9 mouse cellular contexts compared by ENCODE assay signal in genomic region chr2:149831459-149832245, GRCm38 (mm10). TPM values are rescaled to one million over a fixed set of nuclear protein-coding genes. Genes with fewer than 3 reads are reported as not detected.
A peak's percentile ranks its signal among the peaks of the same experiment; 100 is the strongest.
DNase-seq lines count a peak whose midpoint lies in the region; ATAC-seq and TF ChIP-seq lines count a peak whose summit lies in the region.
"Had no signal": no experiment of that assay in that cellular context is flagged by ENCODE, and none has a peak within 500 bp of the region (broad histone marks: within the 10 kb centered on the region; RNA-seq: fewer than 3 reads in every experiment).

No protein-coding gene starts in this region.

- no peak for ATAC-seq in embryonic facial prominence, embryonic 15.5 days (ENCODE audit: insufficient number of reproducible peaks, low FRiP score, low TSS enrichment, low read depth)
- peak; percentile 14; the same call in 1 of the 2 replicates for ATAC-seq in neural tube, embryonic 12.5 days (ENCODE audit: low FRiP score, low read depth)
- no peak for ATAC-seq in megakaryocyte-erythroid progenitor cell, adult 5-6 weeks (replicated peaks; ENCODE audit: low FRiP score, low TSS enrichment, poor library complexity, severe bottlenecking)

- peak overlapping the region; percentile 78 to 84 for H3K4me3 ChIP-seq in ES-E14 (ENCODE audit: insufficient read depth in 1 of 2, low read depth in 1 of 2, low read length in 2 of 2, poor library complexity in 1 of 2, severe bottlenecking in 1 of 2)
- H3K4me3 ChIP-seq in embryonic facial prominence, embryonic 15.5 days (replicated peaks): peak overlapping the region; percentile 44
- peak overlapping the region; percentile 57 for H3K4me3 ChIP-seq in neural tube, embryonic 12.5 days

- peak overlapping the region; percentile 90 for H3K4me2 ChIP-seq in embryonic facial prominence, embryonic 15.5 days (replicated peaks)
- H3K4me2 ChIP-seq in neural tube, embryonic 12.5 days (replicated peaks): peak overlapping the region; percentile 89

- in situ Hi-C loops in ES-E14 (cut with MboI; ENCODE audit: low sequenced_read_pairs in 2 of 2, unreplicated experiment in 2 of 2): no loop called here

- H3K27me3 ChIP-seq in embryonic facial prominence, embryonic 15.5 days: peaks cover 39% of the 10 kb centered on the region
- peaks cover 29% of the 10 kb centered on the region for H3K27me3 ChIP-seq in neural tube, embryonic 12.5 days (replicated peaks)

- whole genome bisulfite sequencing in embryonic facial prominence, embryonic 15.5 days: 3% methylated on average over 29 of the region's 29 CpGs
- under 1% methylated on average over 29 of the region's 29 CpGs for WGBS in neural tube, embryonic 12.5 days

- H3K36me3 ChIP-seq in ES-E14 (ENCODE audit: control insufficient read depth, insufficient read depth, low read length, poor library complexity, severe bottlenecking): no peaks in the 10 kb centered on the region
- H3K36me3 ChIP-seq in embryonic facial prominence, embryonic 15.5 days: no peaks in the 10 kb centered on the region
- no peaks in the 10 kb centered on the region for H3K36me3 ChIP-seq in neural tube, embryonic 12.5 days

- peaks cover 0 to 8% of the 10 kb centered on the region in 2 experiments; a peak in 2 of 4 replicates for H3K4me1 ChIP-seq in ES-E14 (ENCODE audit: control insufficient read depth in 2 of 2, insufficient read depth in 2 of 2, low read length in 2 of 2, poor library complexity in 1 of 2)
- H3K4me1 ChIP-seq in embryonic facial prominence, embryonic 15.5 days: peaks cover 17% of the 10 kb centered on the region; the same call in 1 of the 2 replicates
- H3K4me1 ChIP-seq in neural tube, embryonic 12.5 days: peaks cover 20% of the 10 kb centered on the region

- H3K9ac ChIP-seq in ES-E14 (ENCODE audit: insufficient read depth, low read depth, low read length, poor library complexity, severe bottlenecking): peak overlapping the region; percentile 70
- H3K9ac ChIP-seq in embryonic facial prominence, embryonic 15.5 days: no peak overlapping the region
- H3K9ac ChIP-seq in neural tube, embryonic 12.5 days: peak overlapping the region; percentile 82

- H3K9me3 ChIP-seq in ES-E14 (ENCODE audit: control insufficient read depth, insufficient read depth, low read depth, low read length): no peaks in the 10 kb centered on the region
- no peaks in the 10 kb centered on the region for H3K9me3 ChIP-seq in embryonic facial prominence, embryonic 15.5 days (replicated peaks)
- no peaks in the 10 kb centered on the region for H3K9me3 ChIP-seq in neural tube, embryonic 12.5 days

- DNase-seq in adrenal gland, postnatal 14 days: peak; percentile 4
- no peak for DNase-seq in adrenal gland, postnatal 4 days (ENCODE audit: low spot score in 2 of 2)
- peak; percentile 19 for DNase-seq in ES-E14 (ENCODE audit: low read depth, low spot score)
- DNase-seq in layer of hippocampus, postnatal 10 days (ENCODE audit: low spot score in 2 of 2): peak; percentile 22 to 42
- no peak for DNase-seq in spleen, postnatal 4 days (ENCODE audit: low spot score in 2 of 2)

- no peak overlapping the region for H3K27ac ChIP-seq in ES-E14 (ENCODE audit: insufficient read depth, low read depth, low read length, poor library complexity, severe bottlenecking)
- no peak overlapping the region for H3K27ac ChIP-seq in embryonic facial prominence, embryonic 15.5 days (replicated peaks)
- no peak overlapping the region for H3K27ac ChIP-seq in neural tube, embryonic 12.5 days

TF ChIP-seq in ES-E14, 5 proteins besides CTCF, POLR2A, EP300 and RAD21:
- TF ChIP-seq MAFK (IDR thresholded peaks at IDR 0.05; ENCODE audit: insufficient read depth, low read depth, low read length): no peak
- no peak for TF ChIP-seq ZNF384 (IDR thresholded peaks at IDR 0.05; ENCODE audit: low read depth, low read length)
- no peak for TF ChIP-seq ZC3H11A (IDR thresholded peaks at IDR 0.05; ENCODE audit: borderline replicate concordance, low read depth, low read length)
- TF ChIP-seq CHD2 (IDR thresholded peaks at IDR 0.05; ENCODE audit: low read depth, low read length): no peak
- no peak for TF ChIP-seq HCFC1 (IDR thresholded peaks at IDR 0.05; ENCODE audit: borderline replicate concordance, insufficient read depth, low read length)

RNA-seq across cellular contexts. Expression of gene C530025M09Rik, which starts 0.6 kb away (rescaled TPM):
- total RNA-seq in adrenal gland, postnatal 14 days (2021): not detected in 2 replicates
- not detected for total RNA-seq in adrenal gland, postnatal 4 days (2021)
- not detected in 2 replicates for total RNA-seq in ES-E14 (2012; rRNA removed)
- polyA plus RNA-seq in embryonic facial prominence, embryonic 15.5 days (2015; fragmentation: Nextera tagmentation; extraction: Ambion mirVana): not detected in 2 replicates
- total RNA-seq in layer of hippocampus, postnatal 10 days (2021): 1 to 10 TPM; 1.3 to 2.4 TPM
- polyA plus RNA-seq in neural tube, embryonic 12.5 days (2016; fragmentation: Nextera tagmentation; extraction: Ambion mirVana): 1.2 and 1.9 TPM in 2 replicates
- not detected in 2 replicates for total RNA-seq in megakaryocyte-erythroid progenitor cell, adult 5-6 weeks (2014; fragmentation: Nextera tagmentation)
- total RNA-seq in megakaryocyte-erythroid progenitor cell, adult 5-6 weeks (2017): not detected in 2 replicates
- total RNA-seq: neutrophil, adult 5-6 weeks had no signal

RNA-seq across cellular contexts. Expression of gene Syndig1, which starts 2.6 kb away (rescaled TPM):
- total RNA-seq in adrenal gland, postnatal 14 days (2021): 1.1 and 1.5 TPM in 2 replicates
- total RNA-seq in adrenal gland, postnatal 4 days (2021): 1 to 10 TPM; 2.9 to 3.5 TPM
- 3.3 and 3.7 TPM in 2 replicates for total RNA-seq in ES-E14 (2012; rRNA removed)
- polyA plus RNA-seq in embryonic facial prominence, embryonic 15.5 days (2015; fragmentation: Nextera tagmentation; extraction: Ambion mirVana): 3.6 and 4.7 TPM in 2 replicates
- 10 to 100 TPM; 44.2 to 48.2 TPM for total RNA-seq in layer of hippocampus, postnatal 10 days (2021)
- polyA plus RNA-seq in neural tube, embryonic 12.5 days (2016; fragmentation: Nextera tagmentation; extraction: Ambion mirVana): 14.8 and 15.0 TPM in 2 replicates
- not detected in 2 replicates for total RNA-seq in megakaryocyte-erythroid progenitor cell, adult 5-6 weeks (2014; fragmentation: Nextera tagmentation)
- not detected in 2 replicates for total RNA-seq in megakaryocyte-erythroid progenitor cell, adult 5-6 weeks (2017)
- total RNA-seq: neutrophil, adult 5-6 weeks had no signal

Comparison
In these comparisons a context has a peak if more than half of its experiments do, and no peak if none do; other contexts are left out.
1. DNase-seq: peak in adrenal gland, postnatal 14 days (single experiment), ES-E14 (single experiment) and layer of hippocampus, postnatal 10 days (2 of 2); none in adrenal gland, postnatal 4 days (0 of 2) and spleen, postnatal 4 days (0 of 2).
2. Peak in every context shown above with its lines, with median percentiles within 50 percentile points of each other: H3K4me3 ChIP-seq.